Mouse (Mus musculus): ENCODE measurements around the gene Htt.
"Not testable (repeated sequence)": the region's sequence is repeated elsewhere in the genome, so short reads cannot be mapped to it uniquely, and the experiment has no call there.

The Htt gene

GRCm38 (mm10) chr5:34761509-34761908 is at the start of gene Htt:
Gene Htt, plus strand, starts transcription at chr5:34761740.
- DNase-seq (ENCODE audit: low spot score): peak; percentile 97

- DNase-seq (ENCODE audit: low spot score): not testable (repeated sequence)
Observed at GRCm38 (mm10) chr5:34714371-34714770, 47.2 kb upstream of the Htt start.

- DNase-seq (ENCODE audit: low spot score): no peak
Observed at GRCm38 (mm10) chr5:34714816-34715215, 46.7 kb upstream of the Htt start.

GRCm38 (mm10) chr5:34729141-34729540 is 32.4 kb upstream of the Htt start:
- DNase-seq (ENCODE audit: low spot score): no peak

- no peak for DNase-seq (ENCODE audit: low spot score)
Observed at GRCm38 (mm10) chr5:34730255-34730654, 31.3 kb upstream of the Htt start.

GRCm38 (mm10) chr5:34751477-34751876 is 10.1 kb upstream of the Htt start:
- no peak for DNase-seq (ENCODE audit: low spot score)

- no peak for DNase-seq (ENCODE audit: low spot score)
Observed at GRCm38 (mm10) chr5:34758762-34759161, 2.8 kb upstream of the Htt start.

GRCm38 (mm10) chr5:34760850-34761508 is 561 bp upstream of the Htt start:
- peak; percentile 3 for DNase-seq (ENCODE audit: low spot score)

GRCm38 (mm10) chr5:34761934-34762611 is 533 bp downstream of the Htt start:
- peak; percentile 5 for DNase-seq (ENCODE audit: low spot score)

- DNase-seq (ENCODE audit: low spot score): no peak
Observed at GRCm38 (mm10) chr5:34771818-34772217, 10.3 kb downstream of the Htt start.

GRCm38 (mm10) chr5:34772696-34773245 is 11.2 kb downstream of the Htt start:
- DNase-seq (ENCODE audit: low spot score): no peak

- no peak for DNase-seq (ENCODE audit: low spot score)
Observed at GRCm38 (mm10) chr5:34773392-34773791, 11.9 kb downstream of the Htt start.

- DNase-seq (ENCODE audit: low spot score): no peak
Observed at GRCm38 (mm10) chr5:34785027-34785426, 23.5 kb downstream of the Htt start.

GRCm38 (mm10) chr5:34791141-34791540 is 29.6 kb downstream of the Htt start:
- DNase-seq (ENCODE audit: low spot score): no peak

GRCm38 (mm10) chr5:34800292-34800953 is 38.9 kb downstream of the Htt start:
- DNase-seq (ENCODE audit: low spot score): no peak

- no peak for DNase-seq (ENCODE audit: low spot score)
Observed at GRCm38 (mm10) chr5:34806038-34806437, 44.5 kb downstream of the Htt start.

GRCm38 (mm10) chr5:34822431-34823149 is 61.0 kb downstream of the Htt start:
- no peak for DNase-seq (ENCODE audit: low spot score)

- DNase-seq (ENCODE audit: low spot score): no peak
Observed at GRCm38 (mm10) chr5:34854079-34854478, 92.5 kb downstream of the Htt start.

- no peak for DNase-seq (ENCODE audit: low spot score)
Observed at GRCm38 (mm10) chr5:34865367-34865766, 103.8 kb downstream of the Htt start.

GRCm38 (mm10) chr5:34880307-34880706 is 118.8 kb downstream of the Htt start:
- not testable (repeated sequence) for DNase-seq (ENCODE audit: low spot score)

GRCm38 (mm10) chr5:34881023-34881422 is 119.5 kb downstream of the Htt start:
- no peak for DNase-seq (ENCODE audit: low spot score)

- no peak for DNase-seq (ENCODE audit: low spot score)
Observed at GRCm38 (mm10) chr5:34885250-34885649, 123.7 kb downstream of the Htt start.

Data from urinary bladder, postnatal 14 days (tissue).